Mouse (Mus musculus): ENCODE measurements around the gene Ttc39a. TPM values are rescaled to one million over a fixed set of nuclear protein-coding genes. Genes with fewer than 3 reads are reported as not detected.

Ttc39a gene
- polyA plus RNA-seq, 1 experiment from 2014 or later = 2.5 TPM

DNA sequence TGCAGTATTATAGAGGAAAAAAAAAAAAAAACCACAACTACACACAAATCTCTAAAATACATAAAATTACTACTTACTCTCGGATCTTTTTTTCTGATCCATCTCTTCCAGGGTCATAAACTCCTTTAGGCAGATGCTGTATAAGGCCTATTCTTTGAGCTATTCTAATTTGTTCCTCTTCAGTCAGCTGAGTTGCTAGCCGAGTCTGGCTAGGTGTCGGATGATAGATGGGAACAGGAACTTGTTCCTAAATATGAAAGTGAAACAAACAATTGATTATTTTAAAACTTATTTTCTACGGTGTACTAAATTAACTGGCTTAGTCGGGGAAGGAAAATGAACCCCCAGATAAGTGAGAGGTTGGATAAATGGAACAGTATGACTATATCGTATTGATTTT lies 50.4 kb downstream of the Ttc39a start:
- H3K4me3 ChIP-seq (ENCODE audit: low read depth, low read length) = no peak overlapping the region
- WGBS = 90% methylated on average over 6 of the region's 6 CpGs

DNA sequence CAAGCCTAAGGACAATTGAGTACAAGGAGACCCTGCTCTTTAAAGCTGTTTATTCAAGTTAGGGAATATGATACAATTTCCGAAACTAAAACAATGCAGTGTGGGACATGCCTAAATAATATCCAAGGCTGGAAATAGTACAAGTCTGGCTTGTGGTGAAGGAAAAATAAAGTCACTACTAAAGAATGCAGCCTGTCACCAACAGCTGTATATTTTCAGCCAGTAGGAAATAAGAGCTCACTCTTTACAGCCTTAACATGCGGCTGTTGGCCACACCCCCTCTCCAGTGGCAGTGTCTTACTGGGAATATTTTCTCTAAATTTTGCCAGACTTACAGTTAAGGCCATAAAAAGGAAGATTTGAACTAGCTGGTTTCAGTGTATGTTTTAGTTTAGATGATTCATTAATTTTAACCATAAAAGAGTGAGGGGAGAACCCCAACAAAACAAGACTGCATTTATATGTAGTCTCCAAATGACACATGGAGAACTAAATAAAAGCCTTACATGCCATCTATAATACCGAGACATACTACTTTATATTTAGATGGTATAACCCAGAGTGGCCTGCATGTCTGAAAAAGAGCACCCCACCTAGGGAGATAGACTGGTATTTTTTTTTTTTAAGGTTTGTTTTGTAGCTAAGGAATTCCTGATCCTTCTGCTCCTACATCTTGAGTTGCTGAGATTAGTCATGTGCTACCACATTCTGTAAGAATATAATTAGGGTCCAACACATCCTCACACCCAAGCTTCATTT lies 54.2 kb downstream of the Ttc39a start:
- no peak for ATAC-seq (ENCODE audit: low FRiP score)
- no peak for DNase-seq (ENCODE audit: low spot score)
- no peaks in the 10 kb centered on the region for H3K9me3 ChIP-seq (ENCODE audit: control insufficient read depth, low read length)

More for the DNA sequence above, 50.4 kb downstream of the Ttc39a start:
- H3K9me3 ChIP-seq (ENCODE audit: control insufficient read depth, low read length) = no peaks in the 10 kb centered on the region
- DNase-seq (ENCODE audit: low spot score) (no peak), ATAC-seq (ENCODE audit: low FRiP score) (no peak)
- H3K9ac ChIP-seq (ENCODE audit: low read depth, low read length) = no peak overlapping the region
- no peak overlapping the region for H3K27ac ChIP-seq (ENCODE audit: low read depth, low read length)
- H3K27me3 ChIP-seq (ENCODE audit: control insufficient read depth, insufficient read depth, low read length) = no peaks in the 10 kb centered on the region
- no peak overlapping the region for H3K4me2 ChIP-seq (replicated peaks; ENCODE audit: low read depth, low read length)
- 0 out of 2 replicates have a peak, but pooled peaks cover 2% of the 10 kb centered on the region for H3K36me3 ChIP-seq (ENCODE audit: control insufficient read depth, insufficient read depth, low read length)
- H3K4me1 ChIP-seq (replicated peaks; ENCODE audit: control insufficient read depth, insufficient read depth, low read length) = no peaks in the 10 kb centered on the region

DNA sequence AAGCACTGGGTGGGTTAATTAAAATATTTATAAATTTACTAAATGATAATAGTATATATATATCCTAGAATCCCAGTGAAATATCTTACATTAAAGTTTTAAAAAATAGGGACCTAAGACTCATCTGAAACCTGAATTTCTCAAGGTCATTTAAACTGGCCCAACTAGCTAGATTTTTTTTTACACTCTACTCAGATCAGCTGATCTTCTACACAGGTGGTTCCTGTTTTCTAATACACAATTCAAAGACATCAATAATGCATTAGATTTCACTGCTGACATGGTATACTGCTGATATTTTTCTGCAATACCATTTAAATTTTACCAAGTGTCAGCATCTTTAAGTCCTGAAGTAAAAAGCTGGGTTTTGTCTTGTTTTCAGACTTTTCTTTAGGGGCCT lies 57.5 kb downstream of the Ttc39a start:
- Histone ChIP-seq H3K4me2 (replicated peaks; ENCODE audit: low read depth, low read length) (no peak overlapping the region), H3K36me3 (ENCODE audit: control insufficient read depth, insufficient read depth, low read length) (no peaks in the 10 kb centered on the region), H3K9ac (ENCODE audit: low read depth, low read length) (no peak overlapping the region), H3K27ac (ENCODE audit: low read depth, low read length) (no peak overlapping the region), H3K4me1 (replicated peaks; ENCODE audit: control insufficient read depth, insufficient read depth, low read length) (no peaks in the 10 kb centered on the region), H3K9me3 (ENCODE audit: control insufficient read depth, low read length) (no peaks in the 10 kb centered on the region), H3K27me3 (ENCODE audit: control insufficient read depth, insufficient read depth, low read length) (no peaks in the 10 kb centered on the region), H3K4me3 (ENCODE audit: low read depth, low read length) (no peak overlapping the region)
- no peak for ATAC-seq (ENCODE audit: low FRiP score)
- DNase-seq (ENCODE audit: low spot score) = no peak

More for the DNA sequence above, 54.2 kb downstream of the Ttc39a start:
- Histone ChIP-seq H3K4me3 (ENCODE audit: low read depth, low read length) (no peak overlapping the region), H3K4me2 (replicated peaks; ENCODE audit: low read depth, low read length) (no peak overlapping the region), H3K36me3 (ENCODE audit: control insufficient read depth, insufficient read depth, low read length) (no peaks in the 10 kb centered on the region), H3K27ac (ENCODE audit: low read depth, low read length) (no peak overlapping the region), H3K9ac (ENCODE audit: low read depth, low read length) (no peak overlapping the region), H3K4me1 (replicated peaks; ENCODE audit: control insufficient read depth, insufficient read depth, low read length) (no peaks in the 10 kb centered on the region), H3K27me3 (ENCODE audit: control insufficient read depth, insufficient read depth, low read length) (no peaks in the 10 kb centered on the region)
- 84% methylated on average over 3 of the region's 3 CpGs for WGBS

DNA sequence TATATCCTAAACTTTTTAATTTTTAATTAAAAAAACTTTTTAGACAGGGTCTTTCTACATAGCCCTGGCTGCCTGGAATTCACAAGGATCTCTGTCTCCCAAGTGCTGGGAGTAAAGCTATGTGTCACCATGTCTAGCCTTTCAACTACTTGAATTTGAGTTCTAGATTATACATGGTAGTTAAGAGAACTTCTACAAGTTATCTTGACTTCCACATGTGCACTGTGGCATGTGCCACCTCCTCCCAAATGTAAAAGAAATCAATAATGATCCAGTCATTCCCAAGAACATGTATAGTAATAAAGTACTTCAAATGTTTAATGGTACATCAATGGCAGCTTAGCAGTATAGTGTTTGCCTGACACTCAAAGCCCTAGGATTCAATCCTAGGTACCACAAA lies 61.3 kb downstream of the Ttc39a start:
- H3K27ac ChIP-seq (ENCODE audit: low read depth, low read length) = no peak overlapping the region

DNA sequence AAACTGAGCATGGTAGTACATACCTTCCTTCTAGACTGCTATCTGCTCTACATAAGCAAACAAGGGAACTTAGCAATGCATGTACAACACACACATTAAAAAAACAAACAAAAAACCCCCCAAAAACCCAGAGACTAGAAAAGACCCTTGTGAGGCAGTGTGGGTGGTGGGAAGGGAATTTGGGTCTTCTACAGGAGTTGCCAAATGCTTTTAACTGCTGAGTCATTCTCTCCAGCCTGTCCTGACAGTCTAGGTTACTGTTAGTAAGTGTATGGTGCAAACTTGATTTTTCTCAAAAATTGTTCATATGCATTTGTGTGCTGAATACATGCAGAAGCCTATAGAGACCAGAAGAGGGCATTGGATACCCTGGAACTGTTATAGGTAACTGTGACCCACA lies 65.2 kb downstream of the Ttc39a start:
- Histone ChIP-seq H3K27ac (ENCODE audit: low read depth, low read length) (no peak overlapping the region), H3K27me3 (ENCODE audit: control insufficient read depth, insufficient read depth, low read length) (no peaks in the 10 kb centered on the region), H3K4me2 (replicated peaks; ENCODE audit: low read depth, low read length) (no peak overlapping the region), H3K9ac (ENCODE audit: low read depth, low read length) (no peak overlapping the region), H3K9me3 (ENCODE audit: control insufficient read depth, low read length) (no peaks in the 10 kb centered on the region), H3K4me3 (ENCODE audit: low read depth, low read length) (no peak overlapping the region), H3K4me1 (replicated peaks; ENCODE audit: control insufficient read depth, insufficient read depth, low read length) (0 out of 2 replicates have a peak, but pooled peaks cover 3% of the 10 kb centered on the region), H3K36me3 (ENCODE audit: control insufficient read depth, insufficient read depth, low read length) (no peaks in the 10 kb centered on the region)
- ATAC-seq (ENCODE audit: low FRiP score) (no peak), DNase-seq (ENCODE audit: low spot score) (no peak)

More for the DNA sequence above, 61.3 kb downstream of the Ttc39a start:
- Histone ChIP-seq H3K9me3 (ENCODE audit: control insufficient read depth, low read length) (no peaks in the 10 kb centered on the region), H3K4me1 (replicated peaks; ENCODE audit: control insufficient read depth, insufficient read depth, low read length) (no peaks in the 10 kb centered on the region), H3K9ac (ENCODE audit: low read depth, low read length) (no peak overlapping the region), H3K4me3 (ENCODE audit: low read depth, low read length) (no peak overlapping the region), H3K36me3 (ENCODE audit: control insufficient read depth, insufficient read depth, low read length) (no peaks in the 10 kb centered on the region), H3K27me3 (ENCODE audit: control insufficient read depth, insufficient read depth, low read length) (no peaks in the 10 kb centered on the region), H3K4me2 (replicated peaks; ENCODE audit: low read depth, low read length) (no peak overlapping the region)
- DNase-seq (ENCODE audit: low spot score) = no peak
- ATAC-seq (ENCODE audit: low FRiP score) = no peak

DNA sequence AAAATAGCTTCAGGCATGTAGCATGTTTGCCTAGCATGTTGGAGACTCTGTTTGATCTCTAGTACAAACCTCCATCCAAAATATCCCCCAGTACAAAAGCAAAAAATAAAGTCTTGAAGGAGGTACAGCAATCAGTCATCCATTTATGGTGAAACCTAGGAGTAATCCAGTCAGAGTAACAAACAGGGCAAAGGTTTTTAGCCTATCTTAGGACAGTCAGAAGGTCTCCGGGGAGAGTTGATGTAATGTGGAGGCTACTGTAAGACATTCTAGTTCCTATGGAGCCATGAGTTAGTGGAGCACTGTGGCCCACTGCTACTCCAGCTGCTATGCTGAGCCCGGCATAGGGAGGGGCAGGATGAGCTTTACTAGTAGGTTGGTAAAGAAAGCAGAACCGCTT lies 66.1 kb downstream of the Ttc39a start:
- Histone ChIP-seq H3K27ac (ENCODE audit: low read depth, low read length) (no peak overlapping the region), H3K9me3 (ENCODE audit: control insufficient read depth, low read length) (no peaks in the 10 kb centered on the region), H3K4me1 (replicated peaks; ENCODE audit: control insufficient read depth, insufficient read depth, low read length) (0 out of 2 replicates have a peak, but pooled peaks cover 3% of the 10 kb centered on the region), H3K4me3 (ENCODE audit: low read depth, low read length) (no peak overlapping the region), H3K9ac (ENCODE audit: low read depth, low read length) (no peak overlapping the region), H3K27me3 (ENCODE audit: control insufficient read depth, insufficient read depth, low read length) (no peaks in the 10 kb centered on the region), H3K36me3 (ENCODE audit: control insufficient read depth, insufficient read depth, low read length) (no peaks in the 10 kb centered on the region), H3K4me2 (replicated peaks; ENCODE audit: low read depth, low read length) (no peak overlapping the region)
- ATAC-seq (ENCODE audit: low FRiP score) (no peak), DNase-seq (ENCODE audit: low spot score) (no peak)
- 94% methylated on average over 3 of the region's 3 CpGs for whole genome bisulfite sequencing

DNA sequence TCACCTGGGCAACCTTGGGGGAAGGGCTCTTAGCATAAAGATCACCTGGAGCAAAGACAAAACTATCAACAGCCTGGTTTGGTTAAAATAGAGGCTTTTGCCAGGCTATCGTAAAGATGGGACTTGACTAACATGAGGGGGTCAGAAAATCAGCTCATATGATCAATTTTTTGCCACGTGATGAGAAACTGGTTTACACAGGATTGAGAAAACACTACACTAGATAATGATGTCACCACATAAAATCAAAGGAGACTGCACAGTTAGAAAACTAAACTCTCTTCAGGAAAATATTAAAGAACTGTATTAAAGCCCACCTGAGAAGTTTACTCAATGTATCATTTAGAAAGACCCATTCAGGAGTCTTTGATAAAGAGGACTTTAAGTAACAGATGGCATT lies 68.7 kb downstream of the Ttc39a start:
- H3K27ac ChIP-seq (ENCODE audit: low read depth, low read length) = no peak overlapping the region
- no peaks in the 10 kb centered on the region for H3K27me3 ChIP-seq (ENCODE audit: control insufficient read depth, insufficient read depth, low read length)
- peak overlapping the region; percentile 82 for H3K4me3 ChIP-seq (ENCODE audit: low read depth, low read length)
- H3K4me1 ChIP-seq (replicated peaks; ENCODE audit: control insufficient read depth, insufficient read depth, low read length) = 0 out of 2 replicates have a peak, but pooled peaks cover 3% of the 10 kb centered on the region
- no peaks in the 10 kb centered on the region for H3K9me3 ChIP-seq (ENCODE audit: control insufficient read depth, low read length)
- 66% methylated on average over 2 of the region's 2 CpGs for WGBS
- H3K9ac ChIP-seq (ENCODE audit: low read depth, low read length) = no peak overlapping the region; the same call in 1 of the 2 replicates
- no peaks in the 10 kb centered on the region for H3K36me3 ChIP-seq (ENCODE audit: control insufficient read depth, insufficient read depth, low read length)
- peak overlapping the region; percentile 60 for H3K4me2 ChIP-seq (replicated peaks; ENCODE audit: low read depth, low read length)
- DNase-seq (ENCODE audit: low spot score) (peak; percentile 1), ATAC-seq (ENCODE audit: low FRiP score) (no peak)

DNA sequence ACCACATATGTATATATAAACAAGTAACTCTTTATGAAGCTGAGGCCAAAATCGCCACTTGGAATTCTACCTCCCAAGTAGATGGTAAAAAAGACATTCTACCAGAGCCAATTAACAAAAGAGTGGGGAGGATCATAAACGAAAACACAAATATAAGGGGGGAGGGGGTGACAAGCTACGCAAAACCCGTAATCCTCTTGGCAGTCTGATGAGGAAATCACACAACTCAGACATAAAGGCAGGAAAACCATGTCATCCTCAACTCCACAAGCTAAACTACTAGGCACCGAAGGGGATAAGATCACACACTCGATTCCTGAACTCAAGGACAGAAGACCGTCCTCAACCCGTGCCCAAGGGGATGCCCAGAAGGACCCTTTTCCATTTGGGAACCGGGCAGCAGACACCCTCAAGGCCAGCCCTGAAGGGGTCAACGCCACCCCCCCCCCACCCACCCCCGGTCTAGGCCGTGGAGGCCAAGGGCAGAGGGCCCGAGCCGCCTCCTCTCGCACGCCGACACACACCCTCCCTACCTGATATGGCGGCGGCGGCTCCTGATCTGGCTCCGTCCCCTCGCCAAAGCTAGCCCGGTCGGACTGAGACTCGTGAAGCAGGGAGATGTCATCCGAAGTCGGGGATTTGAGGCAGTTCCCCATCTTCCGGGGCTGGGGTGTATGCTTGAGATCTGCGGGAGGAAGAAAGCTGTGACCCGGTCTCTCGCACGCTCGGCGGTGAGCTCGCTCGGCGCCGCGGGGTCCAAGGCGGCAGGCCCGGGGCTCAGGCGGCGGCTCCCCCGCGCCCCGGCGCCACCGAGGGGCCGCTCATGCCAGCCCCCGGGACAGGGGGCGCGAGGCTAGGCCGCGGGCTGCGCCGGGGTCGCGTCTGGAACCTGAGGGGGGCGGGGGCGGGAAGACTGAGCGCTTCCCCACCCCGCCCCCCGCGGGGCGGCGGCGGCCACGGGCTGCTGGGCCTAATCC lies 69.4 kb downstream of the Ttc39a start:
- Histone ChIP-seq H3K36me3 (ENCODE audit: control insufficient read depth, insufficient read depth, low read length) (no peaks in the 10 kb centered on the region), H3K27me3 (ENCODE audit: control insufficient read depth, insufficient read depth, low read length) (no peaks in the 10 kb centered on the region), H3K4me3 (ENCODE audit: low read depth, low read length) (peak overlapping the region; percentile 82), H3K4me2 (replicated peaks; ENCODE audit: low read depth, low read length) (peak overlapping the region; percentile 60), H3K9me3 (ENCODE audit: control insufficient read depth, low read length) (no peaks in the 10 kb centered on the region), H3K4me1 (replicated peaks; ENCODE audit: control insufficient read depth, insufficient read depth, low read length) (0 out of 2 replicates have a peak, but pooled peaks cover 3% of the 10 kb centered on the region), H3K9ac (ENCODE audit: low read depth, low read length) (peak overlapping the region; percentile 98), H3K27ac (ENCODE audit: low read depth, low read length) (peak overlapping the region; percentile 95)
- peak; percentile 89 for ATAC-seq (ENCODE audit: low FRiP score)
- under 1% methylated on average over 34 of the region's 68 CpGs for WGBS
- DNase-seq (ENCODE audit: low spot score) = peak; percentile 73
